ENCODE assay signal across 11 mouse cellular contexts in genomic region chr2:158711929-158712751, GRCm38 (mm10). TPM values are rescaled to one million over a fixed set of nuclear protein-coding genes. Genes with fewer than 3 reads are reported as not detected.
A peak's percentile ranks its signal among the peaks of the same experiment; 100 is the strongest.
DNase-seq lines count a peak whose midpoint lies in the region; ATAC-seq lines count a peak whose summit lies in the region.
"Had no signal": no experiment of that assay in that cellular context is flagged by ENCODE, and none has a peak within 500 bp of the region (broad histone marks: within the 10 kb centered on the region; RNA-seq: fewer than 3 reads in every experiment).

No protein-coding gene starts in this region.

- peaks cover 35% of the 10 kb centered on the region for H3K4me1 ChIP-seq in heart, embryonic 10.5 days
- peaks cover 24% of the 10 kb centered on the region for H3K4me1 ChIP-seq in forebrain, embryonic 10.5 days
- H3K4me1 ChIP-seq: liver, embryonic 15.5 days had no signal

- peaks cover 9% of the 10 kb centered on the region; the same call in 1 of the 2 replicates for H3K27me3 ChIP-seq in heart, embryonic 10.5 days (ENCODE audit: insufficient read depth, poor library complexity, severe bottlenecking)
- no peaks in the 10 kb centered on the region for H3K27me3 ChIP-seq in forebrain, embryonic 10.5 days (ENCODE audit: poor library complexity, severe bottlenecking)
- H3K27me3 ChIP-seq: liver, embryonic 15.5 days; Patski had no signal

- 39% methylated on average over 12 of the region's 12 CpGs for WGBS in heart, embryonic 10.5 days
- WGBS in forebrain, embryonic 10.5 days, result 53% methylated on average over 12 of the region's 12 CpGs

- H3K27ac ChIP-seq in heart, embryonic 10.5 days, result peak overlapping the region; percentile 31; the same call in 1 of the 2 replicates
- peak overlapping the region; percentile 53; the same call in 1 of the 2 replicates for H3K27ac ChIP-seq in forebrain, embryonic 10.5 days
- H3K27ac ChIP-seq: liver, embryonic 15.5 days had no signal

- no peak overlapping the region for H3K4me3 ChIP-seq in heart, embryonic 10.5 days
- no peak overlapping the region for H3K4me3 ChIP-seq in forebrain, embryonic 10.5 days
- H3K4me3 ChIP-seq: erythroblast, embryonic 14.5 days; liver, embryonic 15.5 days had no signal

- no peaks in the 10 kb centered on the region for H3K9me3 ChIP-seq in heart, embryonic 10.5 days
- no peaks in the 10 kb centered on the region for H3K9me3 ChIP-seq in forebrain, embryonic 10.5 days
- H3K9me3 ChIP-seq: liver, embryonic 15.5 days had no signal

- no peak for ATAC-seq in megakaryocyte-erythroid progenitor cell, adult 5-6 weeks (replicated peaks; ENCODE audit: low FRiP score, low TSS enrichment, poor library complexity, severe bottlenecking)
- ATAC-seq: Patski had no signal

- no peak for DNase-seq in heart, embryonic 10.5 days (ENCODE audit: low spot score)
- no peak for DNase-seq in heart, postnatal 14 days
- DNase-seq in MN1 (ENCODE audit: low spot score), result peak; percentile 89
- no peak for DNase-seq in forebrain, embryonic 10.5 days (ENCODE audit: extremely low spot score, low spot score)
- peak; percentile 59 to 70 for DNase-seq in left cerebral cortex, postnatal 36 days (ENCODE audit: low spot score in 2 of 2)
- DNase-seq in right cerebral cortex, postnatal 4 days, result peak; percentile 56
- no peak for DNase-seq in ovary, adult 18-20 months (ENCODE audit: low spot score)

- intact Hi-C loops in heart, postnatal 14 days (cut with DNase I), result no loop called here
- intact Hi-C loops in left cerebral cortex, postnatal 36 days (cut with DNase I), result no loop called here

- no peaks in the 10 kb centered on the region for H3K36me3 ChIP-seq in heart, embryonic 10.5 days
- no peaks in the 10 kb centered on the region for H3K36me3 ChIP-seq in forebrain, embryonic 10.5 days (replicated peaks)
- H3K36me3 ChIP-seq: liver, embryonic 15.5 days had no signal

RNA-seq across cellular contexts. Expression of gene Ppp1r16b, which starts 46.9 kb away (rescaled TPM):
- 4.1 and 4.7 TPM in 2 replicates for polyA plus RNA-seq in heart, embryonic 10.5 days (2016; fragmentation: Nextera tagmentation; extraction: Ambion mirVana)
- total RNA-seq in heart, postnatal 14 days (2021), result 10 to 100 TPM; 17.0 to 20.2 TPM
- 2.2 and 2.3 TPM in 2 replicates for polyA plus RNA-seq in forebrain, embryonic 10.5 days (2016; fragmentation: Nextera tagmentation; extraction: Ambion mirVana)
- total RNA-seq in left cerebral cortex, postnatal 36 days (2021), result 100 to 1,000 TPM; 125 to 129 TPM
- total RNA-seq in megakaryocyte-erythroid progenitor cell, adult 5-6 weeks (2014; fragmentation: Nextera tagmentation), result 2.4 and 5.0 TPM in 2 replicates
- 0.04 and 1.6 TPM in 2 replicates for total RNA-seq in megakaryocyte-erythroid progenitor cell, adult 5-6 weeks (2017)

RNA-seq across cellular contexts. Expression of gene Fam83d, which starts 55.8 kb away (rescaled TPM):
- polyA plus RNA-seq in heart, embryonic 10.5 days (2016; fragmentation: Nextera tagmentation; extraction: Ambion mirVana), result 56.7 and 61.7 TPM in 2 replicates
- 1 to 10 TPM; 2.7 to 3.9 TPM for total RNA-seq in heart, postnatal 14 days (2021)
- polyA plus RNA-seq in forebrain, embryonic 10.5 days (2016; fragmentation: Nextera tagmentation; extraction: Ambion mirVana), result 49.1 and 49.8 TPM in 2 replicates
- 1 to 10 TPM; 1.6 to 2.2 TPM for total RNA-seq in left cerebral cortex, postnatal 36 days (2021)
- total RNA-seq in megakaryocyte-erythroid progenitor cell, adult 5-6 weeks (2014; fragmentation: Nextera tagmentation), result 6.2 and 9.7 TPM in 2 replicates
- 3.9 and 7.5 TPM in 2 replicates for total RNA-seq in megakaryocyte-erythroid progenitor cell, adult 5-6 weeks (2017)

Comparison
In these comparisons a context has a peak if more than half of its experiments do, and no peak if none do; other contexts are left out.
1. DNase-seq: peak in MN1 (single experiment), left cerebral cortex, postnatal 36 days (2 of 2) and right cerebral cortex, postnatal 4 days (single experiment); none in heart, embryonic 10.5 days (single experiment), heart, postnatal 14 days (0 of 2), forebrain, embryonic 10.5 days (single experiment) and ovary, adult 18-20 months (single experiment).
2. RNA of gene Ppp1r16b, which starts 46.9 kb away (total RNA-seq): 125 to 129 TPM in left cerebral cortex, postnatal 36 days; 17.0 to 20.2 TPM in heart, postnatal 14 days and 0.04 to 5.0 TPM in megakaryocyte-erythroid progenitor cell, adult 5-6 weeks; every median in the first group is over 4 times any median in the second.